Mouse (Mus musculus): Measurements from ENCODE around the gene BC030867. TPM values are rescaled to one million over a fixed set of nuclear protein-coding genes. Genes with fewer than 3 reads are reported as not detected.

BC030867 gene
- total and polyA plus RNA-seq, 3 experiments = 20.0 to 51.7 (median 36.2) TPM

DNA sequence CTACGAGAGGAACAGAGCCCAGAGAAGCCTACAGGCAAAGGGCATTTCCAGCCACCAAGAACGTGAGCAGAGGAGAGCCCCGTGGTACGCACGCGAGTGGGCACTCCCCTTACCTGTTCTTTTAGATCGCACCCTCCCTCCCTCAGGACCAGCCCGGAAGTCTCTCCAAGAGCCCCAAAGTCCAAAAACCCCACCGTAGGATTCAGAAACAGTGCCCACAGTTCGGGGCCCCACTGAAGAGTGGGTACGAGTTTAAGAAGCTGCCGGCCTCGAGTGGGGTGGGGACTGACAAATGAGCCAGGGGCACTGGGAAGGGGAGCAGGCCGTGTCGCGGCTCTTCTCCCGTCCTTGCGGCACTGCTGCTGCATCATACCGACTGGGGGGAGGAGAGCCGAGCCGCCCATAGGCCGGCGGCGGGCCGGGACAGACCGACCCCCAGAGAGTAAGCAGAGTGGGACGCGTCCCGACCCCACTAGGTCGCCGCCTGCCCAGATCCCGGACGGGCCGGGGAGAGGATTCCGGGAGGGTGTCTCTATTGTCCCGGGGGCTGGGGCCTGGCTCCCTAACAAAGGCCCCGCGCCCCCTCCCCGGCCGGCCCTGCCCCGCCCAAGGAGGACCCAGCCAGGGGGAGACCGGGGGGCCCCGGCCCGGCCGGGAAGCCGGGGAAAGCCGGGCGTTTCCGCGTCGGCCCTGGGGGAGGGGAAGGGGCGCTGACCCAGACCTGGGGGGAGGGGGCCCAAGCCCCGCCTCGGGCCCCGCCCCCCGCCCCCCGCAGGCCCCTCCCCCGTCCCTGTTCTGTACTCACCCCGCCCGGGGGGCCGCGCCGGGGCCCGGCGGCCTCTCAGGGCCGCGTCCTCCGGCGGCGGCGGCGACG is 47.2 kb downstream of the BC030867 start (continued):
- TF ChIP-seq MAZ (IDR thresholded peaks at IDR 0.05; ENCODE audit: low read depth, low read length) (0 out of 2 replicates have a peak, but pooled peaks have one; percentile 25), TBP (IDR thresholded peaks at IDR 0.05; ENCODE audit: low read depth, low read length) (no peak), MYB (IDR thresholded peaks at IDR 0.05; ENCODE audit: low read depth, low read length) (no peak), ETS1 (IDR thresholded peaks at IDR 0.05; ENCODE audit: low read depth, low read length) (peak; percentile 12; the same call in 1 of the 2 replicates)

DNA sequence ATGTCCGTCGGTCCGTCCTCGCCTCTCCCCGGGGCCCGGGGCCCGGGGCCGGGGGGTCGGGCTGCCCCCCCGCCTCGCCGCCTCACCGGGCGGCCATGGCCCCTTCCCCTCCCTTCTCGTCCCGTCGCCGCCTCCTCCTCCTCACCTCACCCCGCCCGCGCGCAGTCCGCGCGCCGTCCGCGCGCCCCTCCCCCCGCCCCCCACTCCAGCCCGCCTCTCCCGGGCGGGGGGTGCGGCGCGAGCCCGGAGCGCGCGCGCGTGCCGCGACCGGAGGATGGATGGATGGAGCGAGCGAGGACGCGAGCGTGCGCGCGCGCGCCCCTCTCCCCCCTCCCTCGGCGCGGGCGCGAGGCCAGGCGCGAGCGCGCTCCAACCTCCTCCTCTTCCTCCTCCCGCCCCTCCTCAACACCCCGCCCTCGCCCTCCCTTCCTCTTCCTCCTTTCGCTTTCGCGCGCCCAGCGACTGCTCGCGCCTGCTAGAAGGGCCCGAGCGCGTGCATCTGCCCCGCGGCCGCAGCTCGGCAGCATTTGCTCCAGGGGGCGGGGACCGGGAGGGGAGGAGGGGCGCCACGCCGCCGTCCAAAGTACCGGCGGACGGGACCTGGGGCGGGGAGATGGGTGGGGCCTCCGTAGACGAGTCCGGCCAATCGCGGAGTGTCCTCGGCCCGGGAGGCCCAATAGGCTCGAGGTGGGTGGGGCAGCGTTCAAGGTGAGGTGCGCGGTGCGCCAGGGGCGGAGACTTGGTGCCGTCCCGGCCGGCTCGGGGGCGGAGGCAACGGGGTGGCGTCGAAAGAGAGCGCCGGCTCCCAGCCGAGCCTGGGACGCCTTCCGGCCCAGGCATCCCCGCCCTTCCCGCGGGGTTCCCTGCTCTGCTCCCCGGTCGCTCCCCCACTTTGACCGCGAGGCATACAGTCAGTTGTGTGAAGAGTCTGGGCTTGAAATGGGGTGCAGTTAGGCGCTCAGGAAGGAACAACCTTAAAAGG is 48.1 kb downstream of the BC030867 start, which contains the start of gene Atxn7l3:
Gene Atxn7l3 (minus strand): TSS at position 141 of the 982 bp plus-strand sequence.
- Histone ChIP-seq H3K27ac (ENCODE audit: control insufficient read depth, low read depth, low read length) (peak within 1 kb of the TSS; percentile 99), H3K9ac (ENCODE audit: control insufficient read depth, low read depth, low read length, poor library complexity, severe bottlenecking) (peak within 1 kb of the TSS; percentile 93), H3K79me2 (ENCODE audit: control insufficient read depth, insufficient read depth, low read length, poor library complexity) (peaks cover 24% of the 10 kb centered on the region), H3K4me1 (ENCODE audit: control insufficient read depth in 1 of 2, insufficient read depth in 2 of 2, low read length in 2 of 2) (peaks cover 2 to 14% of the 10 kb centered on the region in 2 experiments; a peak in 3 of 4 replicates), H3K9me3 (replicated peaks; ENCODE audit: insufficient read depth, low read length) (no peaks in the 10 kb centered on the region), H3K4me3 (ENCODE audit: control insufficient read depth in 1 of 2, insufficient read depth in 1 of 2, low read depth in 2 of 2, low read length in 2 of 2) (peak within 1 kb of the TSS; percentile 82 to 84), H3K27me3 (ENCODE audit: control insufficient read depth in 1 of 2, insufficient read depth in 2 of 2, low read length in 2 of 2) (no peaks in the 10 kb centered on the region), H3K36me3 (ENCODE audit: control insufficient read depth in 1 of 2, insufficient read depth in 2 of 2, low read length in 2 of 2) (peaks cover 2 to 9% of the 10 kb centered on the region in 2 experiments; a peak in 3 of 4 replicates)
- DNase-seq (ENCODE audit: low read depth, low spot score) = peak; percentile 100
- TF ChIP-seq TCF12 (IDR thresholded peaks at IDR 0.05; ENCODE audit: low read depth, low read length) (0 out of 2 replicates have a peak, but pooled peaks have one; percentile 52), CHD2 (IDR thresholded peaks at IDR 0.05; ENCODE audit: low read length) (peak; percentile 60), EP300 (IDR thresholded peaks at IDR 0.05; ENCODE audit: low read depth in 1 of 2, low read length in 2 of 2) (peak in 1 of 2 experiments; percentile 49; a peak in 1 of 4 replicates), BHLHE40 (IDR thresholded peaks at IDR 0.05; ENCODE audit: borderline replicate concordance, low read depth, low read length) (peak; percentile 23; the same call in 1 of the 2 replicates), MXI1 (IDR thresholded peaks at IDR 0.05; ENCODE audit: low read depth, low read length) (peak; percentile 82), CTCF (IDR thresholded peaks at IDR 0.05 in 2 of 3, conservative IDR thresholded peaks at IDR 0.05 in 1 of 3; ENCODE audit: control insufficient read depth in 1 of 3, insufficient read depth in 1 of 3, low read depth in 2 of 3, low read length in 3 of 3, poor library complexity in 1 of 3, severe bottlenecking in 1 of 3) (no peak), JUND (IDR thresholded peaks at IDR 0.05; ENCODE audit: low read depth, low read length) (no peak), E2F4 (IDR thresholded peaks at IDR 0.05; ENCODE audit: borderline replicate concordance, low read depth, low read length) (0 out of 2 replicates have a peak, but pooled peaks have one; percentile 53), MYB (IDR thresholded peaks at IDR 0.05; ENCODE audit: low read depth, low read length) (no peak), RCOR1 (IDR thresholded peaks at IDR 0.05; ENCODE audit: low read depth, low read length) (no peak), MEF2A (IDR thresholded peaks at IDR 0.05; ENCODE audit: extremely low read depth, insufficient replicate concordance, low read depth, low read length, poor library complexity, severe bottlenecking) (0 out of 2 replicates have a peak, but pooled peaks have one; percentile 43), ETS1 (IDR thresholded peaks at IDR 0.05; ENCODE audit: low read depth, low read length) (peak; percentile 18), USF1 (IDR thresholded peaks at IDR 0.05; ENCODE audit: low read depth, low read length) (no peak), MYC (IDR thresholded peaks at IDR 0.05; ENCODE audit: low read depth, low read length) (no peak; the same call in 1 of the 2 replicates), GABPA (IDR thresholded peaks at IDR 0.05; ENCODE audit: low read depth, low read length) (no peak), SMC3 (IDR thresholded peaks at IDR 0.05; ENCODE audit: low read depth, low read length) (no peak), NELFE (IDR thresholded peaks at IDR 0.05; ENCODE audit: low read depth, low read length) (peak; percentile 92), ZMIZ1 (IDR thresholded peaks at IDR 0.05; ENCODE audit: low read depth, low read length) (peak; percentile 93), TAL1 (IDR thresholded peaks at IDR 0.05; ENCODE audit: low read length) (no peak), POLR2AphosphoS5 (IDR thresholded peaks at IDR 0.05; ENCODE audit: borderline replicate concordance, low read depth, low read length) (peak; percentile 47; the same call in 1 of the 2 replicates), TBP (IDR thresholded peaks at IDR 0.05; ENCODE audit: low read depth, low read length) (peak; percentile 83), GATA1 (IDR thresholded peaks at IDR 0.05; ENCODE audit: low read depth, low read length) (no peak), POLR2AphosphoS2 (IDR thresholded peaks at IDR 0.05; ENCODE audit: low read length) (peak; percentile 97), HCFC1 (IDR thresholded peaks at IDR 0.05; ENCODE audit: low read depth, low read length) (peak; percentile 87), CHD1 (IDR thresholded peaks at IDR 0.05; ENCODE audit: low read depth, low read length) (no peak), SIN3A (IDR thresholded peaks at IDR 0.05; ENCODE audit: low read length) (no peak; the same call in none of the 2 replicates), KAT2A (conservative IDR thresholded peaks at IDR 0.05; ENCODE audit: low read depth, low read length) (no peak; the same call in 1 of the 2 replicates), ZC3H11A (IDR thresholded peaks at IDR 0.05; ENCODE audit: low read depth, low read length) (no peak), MAX (IDR thresholded peaks at IDR 0.05; ENCODE audit: low read length) (no peak; the same call in 1 of the 2 replicates)
